Mouse (Mus musculus) ovary, adult 18-20 months (tissue): ENCODE results near the gene Sfswap.
"Not testable (repeated sequence)": the region's sequence is repeated elsewhere in the genome, so short reads cannot be mapped to it uniquely, and the experiment has no call there.

Source experiments
- DNase-seq: peaks from one replicate; pipeline ENCODE4 v3.0.0; 2022; ENCODE audit warnings: low spot score, mixed read lengths

Sfswap gene

GRCm38 (mm10) chr5:129586016-129586415 is 85.0 kb downstream of the Sfswap start:
- DNase-seq: no peak

GRCm38 (mm10) chr5:129586471-129586870 is 85.5 kb downstream of the Sfswap start:
- no peak for DNase-seq

GRCm38 (mm10) chr5:129590915-129591314 is 89.9 kb downstream of the Sfswap start:
- no peak for DNase-seq

- peak; percentile 26 for DNase-seq
Measured at GRCm38 (mm10) chr5:129594116-129595114, 93.4 kb downstream of the Sfswap start.

- DNase-seq: no peak
Measured at GRCm38 (mm10) chr5:129602071-129602487, 101.1 kb downstream of the Sfswap start.

- DNase-seq: no peak
Measured at GRCm38 (mm10) chr5:129607476-129607875, 106.5 kb downstream of the Sfswap start.

GRCm38 (mm10) chr5:129611060-129611459 is 110.0 kb downstream of the Sfswap start:
- DNase-seq: peak; percentile 23

GRCm38 (mm10) chr5:129620600-129620999 is 119.6 kb downstream of the Sfswap start:
- not testable (repeated sequence) for DNase-seq
